ENCODE assay signal across 11 mouse cellular contexts in genomic region chr10:70806786-70807385, GRCm38 (mm10).
DNase-seq lines count a peak whose midpoint lies in the region; ATAC-seq lines count a peak whose summit lies in the region.
"Had no signal": no experiment of that assay in that cellular context is flagged by ENCODE, and none has a peak within 500 bp of the region (broad histone marks: within the 10 kb centered on the region; RNA-seq: fewer than 3 reads in every experiment).

No protein-coding gene starts in this region.

- DNase-seq in adrenal gland, adult (ENCODE audit: inconsistent age in 2 of 2, low spot score in 1 of 2) = peak; percentile 32 to 64
- no peak for DNase-seq in adrenal gland, postnatal 4 days (ENCODE audit: low spot score in 2 of 2)
- DNase-seq in layer of hippocampus, adult 11-12 months (ENCODE audit: low spot score) = peak; percentile 65
- DNase-seq in layer of hippocampus, postnatal 25 days (ENCODE audit: extremely low spot score in 1 of 2, low spot score in 1 of 2) = no peak
- DNase-seq in cerebellum, postnatal 14 days = peak; percentile 11 to 18
- DNase-seq in left cerebral cortex, adult 9 months (ENCODE audit: low spot score in 2 of 2) = peak; percentile 56 to 69
- DNase-seq in heart, adult 8-10 months (ENCODE audit: low spot score) = no peak
- DNase-seq: kidney, adult 11 months; lung, adult 2 months; thymus, postnatal 4 days had no signal

- no peak for ATAC-seq in megakaryocyte progenitor cell, adult 5-6 weeks (replicated peaks; ENCODE audit: poor library complexity)

Comparison
In these comparisons a context has a peak if more than half of its experiments do, and no peak if none do; other contexts are left out.
1. DNase-seq: peak in adrenal gland, adult (2 of 2), layer of hippocampus, adult 11-12 months (single experiment), cerebellum, postnatal 14 days (2 of 2) and left cerebral cortex, adult 9 months (2 of 2); none in adrenal gland, postnatal 4 days (0 of 2), layer of hippocampus, postnatal 25 days (0 of 2) and heart, adult 8-10 months (single experiment).